Mouse (Mus musculus): ENCODE measurements around the gene Olfr1501. TPM values are rescaled to one million over a fixed set of nuclear protein-coding genes. Genes with fewer than 3 reads are reported as not detected.
"Not testable (repeated sequence)": the region's sequence is repeated elsewhere in the genome, so short reads cannot be mapped to it uniquely, and the experiment has no call there.

Olfr1501 gene
- total RNA-seq (2021): not detected

DNA sequence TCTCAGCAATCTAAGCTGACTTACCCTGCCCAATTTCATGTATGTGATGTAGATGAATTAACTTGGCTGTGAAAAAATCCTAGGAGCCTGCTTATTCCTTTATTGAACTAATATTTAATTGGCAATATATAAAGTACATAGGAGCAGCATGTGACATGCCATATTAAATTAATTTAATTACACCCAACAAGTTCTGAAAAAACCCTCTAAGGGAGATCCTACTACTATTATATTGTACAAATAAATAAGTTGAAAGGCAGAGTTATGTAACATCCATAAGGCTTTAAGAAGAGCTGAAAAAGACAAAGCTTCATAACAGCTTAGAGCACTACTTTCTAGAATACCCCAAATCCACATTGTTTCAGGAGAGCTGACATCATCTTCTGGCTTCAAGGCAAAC lies at the start of gene Olfr1501:
TSS of gene Olfr1501 (minus strand) at position 101 of the 400 bp plus-strand sequence.
- intact Hi-C loops (cut with DNase I); DNase-seq: not testable (repeated sequence)

DNA sequence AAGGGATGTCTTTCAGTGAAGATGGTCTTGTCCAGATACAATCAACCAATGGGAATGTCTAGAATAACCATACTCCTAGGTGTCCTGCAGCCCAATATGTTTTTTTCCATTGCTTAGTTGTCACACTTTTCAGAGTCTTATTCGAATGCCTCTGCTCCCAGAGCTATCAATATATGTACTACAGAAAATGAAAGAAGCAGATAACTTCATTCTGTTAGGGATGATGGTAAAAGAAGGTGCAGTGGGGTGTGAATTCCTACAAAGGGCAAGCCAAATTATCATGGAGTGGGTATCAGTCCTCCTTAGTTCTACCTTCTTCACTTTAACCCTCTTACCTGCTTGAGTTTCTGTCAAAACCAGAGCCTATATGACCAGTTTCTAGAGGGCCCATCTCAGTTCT lies 47.3 kb upstream of the Olfr1501 start, which contains the start of gene Olfr1504:
TSS of gene Olfr1504 (minus strand) at position 101 of the 400 bp plus-strand sequence.
- intact Hi-C loops (cut with DNase I): no loop called here
- DNase-seq: no peak

- intact Hi-C loops (cut with DNase I): no loop called here
- DNase-seq: no peak
These were observed 11.0 kb upstream of the Olfr1501 start, which contains the start of gene Olfr1502 for GRCm38 (mm10) chr19:13861495-13861894. Gene Olfr1502 (plus strand): TSS chr19:13861795.

DNA sequence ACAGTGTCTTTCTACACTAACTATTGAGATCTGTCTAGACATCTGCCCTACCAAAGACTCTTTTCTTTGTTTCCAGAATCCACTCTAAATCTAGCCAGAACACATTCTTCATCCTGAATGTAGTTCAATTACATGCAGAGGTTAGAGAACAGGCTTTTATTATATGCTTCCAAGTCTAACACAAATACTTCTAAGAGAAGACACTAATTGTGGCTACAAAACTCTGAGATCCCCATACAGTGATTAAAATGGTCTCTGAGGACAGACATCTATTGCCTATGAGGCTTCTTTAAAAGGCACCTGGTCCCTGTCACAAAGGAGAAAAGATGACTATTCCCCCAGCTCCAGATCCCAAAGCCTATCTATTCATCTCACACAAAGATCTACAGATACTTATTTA lies 20.1 kb downstream of the Olfr1501 start, which contains the start of gene Olfr1500:
TSS of gene Olfr1500 (minus strand) at position 101 of the 400 bp plus-strand sequence.
- intact Hi-C loops (cut with DNase I): no loop called here
- no peak for DNase-seq

DNA sequence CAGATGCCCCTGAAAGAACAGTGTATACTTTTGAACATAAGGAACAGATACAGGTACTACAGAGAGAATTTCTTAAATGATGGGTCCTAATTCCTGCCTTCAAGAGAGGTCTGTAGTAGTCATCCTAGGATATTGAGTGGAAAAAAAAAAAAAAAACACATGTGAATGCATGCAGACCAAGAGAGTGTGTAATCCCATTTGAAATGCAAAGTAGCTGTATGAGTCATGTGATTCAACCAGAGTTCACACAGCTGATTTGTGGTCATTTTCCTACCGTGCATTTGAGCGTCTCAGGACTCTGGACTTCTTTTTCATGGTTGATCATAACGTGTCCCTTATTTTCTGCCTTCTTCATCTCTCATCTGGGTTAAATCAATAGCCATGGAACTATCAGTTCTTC lies 22.0 kb downstream of the Olfr1501 start:
- intact Hi-C loops (cut with DNase I): no loop called here
- no peak for DNase-seq

DNA sequence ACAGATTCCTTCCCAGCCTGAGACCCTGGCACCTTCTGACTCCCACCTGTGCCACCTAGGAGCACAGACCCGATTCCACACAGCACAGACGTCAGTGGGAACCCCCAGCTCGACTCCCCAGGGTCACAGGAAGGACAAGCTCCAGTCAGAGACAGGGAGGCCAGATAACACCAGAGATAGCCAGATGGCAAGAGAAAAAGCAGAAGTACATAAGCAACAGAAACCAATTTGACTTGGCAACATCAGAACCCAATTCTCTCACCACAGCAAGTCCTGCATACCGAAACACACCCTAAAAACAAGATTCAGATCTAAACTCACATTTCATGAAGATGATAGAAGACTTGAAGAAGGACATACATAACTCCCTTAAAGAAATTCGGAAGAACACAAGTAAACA lies 29.6 kb downstream of the Olfr1501 start:
- intact Hi-C loops (cut with DNase I): no loop called here
- no peak for DNase-seq

DNA sequence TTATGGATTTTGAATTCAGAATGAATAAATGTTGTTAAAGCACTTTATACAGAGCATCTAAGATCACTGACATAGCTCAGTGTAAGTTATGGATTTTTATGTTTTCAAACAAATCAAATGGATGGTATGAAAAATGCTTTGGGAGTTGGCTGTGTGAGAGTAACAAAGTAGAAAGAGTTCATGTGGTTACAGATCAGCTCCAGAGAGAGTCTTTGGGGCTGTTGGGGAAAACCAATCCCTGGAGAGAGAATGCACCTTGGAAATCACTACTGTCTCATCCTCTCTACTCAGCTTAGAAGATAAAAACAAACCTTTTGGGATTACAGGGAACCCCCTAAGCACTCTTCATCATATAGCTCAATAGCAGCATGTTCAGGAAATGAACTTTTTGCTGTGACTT lies 31.1 kb downstream of the Olfr1501 start, which contains the start of gene Olfr1499:
TSS of gene Olfr1499 (minus strand) at position 101 of the 400 bp plus-strand sequence.
- intact Hi-C loops (cut with DNase I): no loop called here
- DNase-seq: no peak

- intact Hi-C loops (cut with DNase I): no loop called here
- no peak for DNase-seq
These were observed 31.7 kb downstream of the Olfr1501 start for GRCm38 (mm10) chr19:13818827-13819226.

DNA sequence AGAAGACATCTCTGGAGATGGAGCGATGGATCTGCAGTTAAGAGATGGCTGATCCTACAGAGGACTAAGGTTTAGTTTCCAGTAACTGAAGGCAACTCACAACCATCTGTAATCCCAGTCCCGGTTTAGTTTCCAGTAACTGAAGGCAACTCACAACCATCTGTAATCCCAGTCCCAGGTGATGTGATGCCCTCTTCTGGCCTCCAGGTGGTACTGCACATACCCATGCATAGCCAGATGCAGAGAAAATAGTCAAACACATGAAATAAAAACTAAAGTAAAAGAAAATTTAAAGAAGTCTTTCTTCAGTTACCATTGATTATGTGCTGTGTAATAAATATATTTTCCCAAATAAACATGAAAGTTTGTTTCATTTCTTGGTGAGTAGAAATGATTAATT lies 37.7 kb downstream of the Olfr1501 start:
- intact Hi-C loops (cut with DNase I): no loop called here
- DNase-seq: no peak

GRCm38 (mm10) chr19:13805486-13805885 lies 45.0 kb downstream of the Olfr1501 start:
- intact Hi-C loops (cut with DNase I); DNase-seq: not testable (repeated sequence)

DNA sequence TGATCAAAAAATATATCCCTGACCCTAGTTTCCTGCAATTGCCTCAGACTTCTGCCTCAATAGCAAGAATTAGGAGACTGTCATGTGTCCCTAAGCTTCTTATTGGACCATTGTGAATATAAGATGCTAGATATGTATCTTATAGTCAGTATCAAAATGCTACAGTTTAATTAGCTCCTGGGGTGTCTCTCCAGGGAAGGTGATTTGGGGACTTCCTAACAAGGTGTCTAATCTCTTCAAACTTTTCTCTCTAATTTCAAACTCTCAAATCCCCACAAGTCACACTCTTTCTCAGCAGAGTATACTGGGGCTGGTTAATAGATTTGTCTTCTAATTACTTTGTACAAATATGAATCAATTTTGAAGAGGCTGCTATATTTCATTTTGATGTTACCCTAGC lies 52.4 kb downstream of the Olfr1501 start, which contains the start of gene Olfr1497:
TSS of gene Olfr1497 (minus strand) at position 101 of the 400 bp plus-strand sequence.
- DNase-seq: no peak
- intact Hi-C loops (cut with DNase I): no loop called here

Other genes starting within 250 kb of the Olfr1501 start
- gene Olfr1487, start 233.3 kb downstream of the Olfr1501 start, total RNA-seq (2021): not detected
- not detected for gene Olfr1489, start 219.1 kb downstream of the Olfr1501 start, total RNA-seq (2021)
- not detected for gene Olfr1490, start 199.6 kb downstream of the Olfr1501 start, total RNA-seq (2021)
- gene Olfr1491, start 153.4 kb downstream of the Olfr1501 start, total RNA-seq (2021): not detected
- gene Olfr1493-ps1, start 127.4 kb downstream of the Olfr1501 start, total RNA-seq (2021): not detected
- gene Olfr1494, start 111.0 kb downstream of the Olfr1501 start, total RNA-seq (2021): not detected
- gene Olfr1495, start 86.1 kb downstream of the Olfr1501 start, total RNA-seq (2021): not detected
- gene Olfr1496, start 72.8 kb downstream of the Olfr1501 start, total RNA-seq (2021): not detected
- not detected for gene Olfr1497, start 52.5 kb downstream of the Olfr1501 start, total RNA-seq (2021)
- gene Olfr1499, start 31.2 kb downstream of the Olfr1501 start, total RNA-seq (2021): not detected
- gene Olfr1500, start 20.2 kb downstream of the Olfr1501 start, total RNA-seq (2021): not detected
- gene Olfr1502, start 11.1 kb upstream of the Olfr1501 start, total RNA-seq (2021): not detected
- not detected for gene Olfr1504, start 47.2 kb upstream of the Olfr1501 start, total RNA-seq (2021)
- not detected for gene Olfr1505, start 62.8 kb upstream of the Olfr1501 start, total RNA-seq (2021)

Measured in heart, postnatal 36 days (tissue).